ENCODE assay signal across 18 mouse cellular contexts in genomic region chr16:89922458-89922857, GRCm38 (mm10).
DNase-seq lines count a peak whose midpoint lies in the region; ATAC-seq and TF ChIP-seq lines count a peak whose summit lies in the region.
"Had no signal": no experiment of that assay in that cellular context is flagged by ENCODE, and none has a peak within 500 bp of the region (broad histone marks: within the 10 kb centered on the region; RNA-seq: fewer than 3 reads in every experiment).

No protein-coding gene starts in this region.

- no peak for DNase-seq in kidney, postnatal 0 days (ENCODE audit: low spot score)
- DNase-seq in midbrain, postnatal 0 days (ENCODE audit: low spot score), result no peak
- DNase-seq in R1 (ENCODE audit: low read depth, low spot score), result peak; percentile 81
- DNase-seq in spleen, adult 18-20 months, result no peak
- DNase-seq: adrenal gland, postnatal 10 days; gastrocnemius, postnatal 25 days; kidney, adult 11 months; kidney, postnatal 4 days; liver, embryonic 13.5 days; retina, postnatal 1 day; thymus, postnatal 14 days had no signal

- H3K27ac ChIP-seq in kidney, postnatal 0 days, result no peak overlapping the region
- H3K27ac ChIP-seq in kidney, embryonic 14.5 days (ENCODE audit: low read depth, low read length), result no peak overlapping the region
- H3K27ac ChIP-seq in midbrain, postnatal 0 days (ENCODE audit: low read depth, low read length), result no peak overlapping the region
- no peak overlapping the region for H3K27ac ChIP-seq in midbrain, embryonic 13.5 days
- H3K27ac ChIP-seq: liver, embryonic 13.5 days; macrophage; midbrain, embryonic 15.5 days; neural tube, embryonic 12.5 days had no signal

- H3K9ac ChIP-seq in kidney, postnatal 0 days (ENCODE audit: low read depth, low read length), result no peak overlapping the region
- no peak overlapping the region for H3K9ac ChIP-seq in kidney, embryonic 14.5 days (ENCODE audit: low read depth, low read length)
- no peak overlapping the region for H3K9ac ChIP-seq in midbrain, postnatal 0 days (replicated peaks; ENCODE audit: low read length, poor library complexity, severe bottlenecking)
- H3K9ac ChIP-seq in midbrain, embryonic 13.5 days (replicated peaks), result no peak overlapping the region
- H3K9ac ChIP-seq: liver, embryonic 13.5 days; midbrain, embryonic 15.5 days; neural tube, embryonic 12.5 days had no signal

- no peaks in the 10 kb centered on the region for H3K27me3 ChIP-seq in kidney, postnatal 0 days (ENCODE audit: insufficient read depth, low read length)
- no peaks in the 10 kb centered on the region for H3K27me3 ChIP-seq in kidney, embryonic 14.5 days (ENCODE audit: control insufficient read depth, insufficient read depth, low read length)
- no peaks in the 10 kb centered on the region for H3K27me3 ChIP-seq in midbrain, postnatal 0 days (ENCODE audit: insufficient read depth, low read length)
- H3K27me3 ChIP-seq in midbrain, embryonic 13.5 days, result no peaks in the 10 kb centered on the region
- H3K27me3 ChIP-seq: liver, embryonic 13.5 days; midbrain, embryonic 15.5 days; neural tube, embryonic 12.5 days had no signal

- 93% methylated on average over 8 of the region's 8 CpGs for WGBS in kidney, postnatal 0 days
- WGBS in kidney, embryonic 14.5 days, result 90% methylated on average over 8 of the region's 8 CpGs
- 89% methylated on average over 8 of the region's 8 CpGs for WGBS in midbrain, postnatal 0 days
- 91% methylated on average over 8 of the region's 8 CpGs for WGBS in midbrain, embryonic 13.5 days

- no peak for ATAC-seq in kidney, postnatal 0 days (replicated peaks; ENCODE audit: low FRiP score, low read depth)
- ATAC-seq in kidney, embryonic 14.5 days (ENCODE audit: low FRiP score, low TSS enrichment), result no peak
- ATAC-seq in midbrain, postnatal 0 days (ENCODE audit: low FRiP score), result no peak
- ATAC-seq in midbrain, embryonic 13.5 days, result no peak
- 0 out of 2 replicates have a peak, but pooled peaks have one; percentile 8 for ATAC-seq in granulocyte monocyte progenitor cell, adult 5-6 weeks (replicated peaks; ENCODE audit: poor library complexity, severe bottlenecking)
- ATAC-seq: CD4-positive, CD25-positive, alpha-beta regulatory T cell, adult 4 months; midbrain, embryonic 15.5 days had no signal

- H3K9me3 ChIP-seq in kidney, postnatal 0 days (replicated peaks; ENCODE audit: low read length), result no peaks in the 10 kb centered on the region
- H3K9me3 ChIP-seq in kidney, embryonic 14.5 days (ENCODE audit: control insufficient read depth, low read length), result no peaks in the 10 kb centered on the region
- H3K9me3 ChIP-seq in midbrain, postnatal 0 days (ENCODE audit: low read length), result no peaks in the 10 kb centered on the region
- no peaks in the 10 kb centered on the region for H3K9me3 ChIP-seq in midbrain, embryonic 13.5 days
- H3K9me3 ChIP-seq: liver, embryonic 13.5 days; midbrain, embryonic 15.5 days; neural tube, embryonic 12.5 days had no signal

- H3K4me3 ChIP-seq in kidney, postnatal 0 days (replicated peaks; ENCODE audit: low read depth, low read length), result no peak overlapping the region
- no peak overlapping the region for H3K4me3 ChIP-seq in kidney, embryonic 14.5 days (ENCODE audit: low read length)
- H3K4me3 ChIP-seq in midbrain, postnatal 0 days (ENCODE audit: low read depth, low read length), result no peak overlapping the region
- no peak overlapping the region for H3K4me3 ChIP-seq in midbrain, embryonic 13.5 days (replicated peaks)
- H3K4me3 ChIP-seq: liver, embryonic 13.5 days; midbrain, embryonic 15.5 days; neural tube, embryonic 12.5 days had no signal

- H3K4me1 ChIP-seq in kidney, postnatal 0 days (replicated peaks; ENCODE audit: insufficient read depth, low read length), result no peaks in the 10 kb centered on the region
- H3K4me1 ChIP-seq in kidney, embryonic 14.5 days (ENCODE audit: control insufficient read depth, insufficient read depth, low read length), result peaks cover 6% of the 10 kb centered on the region; the same call in 1 of the 2 replicates
- no peaks in the 10 kb centered on the region for H3K4me1 ChIP-seq in midbrain, postnatal 0 days (ENCODE audit: insufficient read depth, low read length)
- H3K4me1 ChIP-seq in midbrain, embryonic 13.5 days (replicated peaks), result peaks cover 26% of the 10 kb centered on the region

- no peaks in the 10 kb centered on the region for H3K36me3 ChIP-seq in kidney, postnatal 0 days (ENCODE audit: insufficient read depth, low read length)
- no peaks in the 10 kb centered on the region for H3K36me3 ChIP-seq in kidney, embryonic 14.5 days (ENCODE audit: control insufficient read depth, insufficient read depth, low read length)
- no peaks in the 10 kb centered on the region for H3K36me3 ChIP-seq in midbrain, postnatal 0 days (ENCODE audit: insufficient read depth, low read length)
- no peaks in the 10 kb centered on the region for H3K36me3 ChIP-seq in midbrain, embryonic 13.5 days
- H3K36me3 ChIP-seq: liver, embryonic 13.5 days; midbrain, embryonic 15.5 days; neural tube, embryonic 12.5 days had no signal

- TF ChIP-seq CTCF in kidney, postnatal 0 days (IDR thresholded peaks at IDR 0.05; ENCODE audit: low read depth), result peak; percentile 10; the same call in 1 of the 2 replicates
- peak; percentile 44; the same call in 1 of the 2 replicates for TF ChIP-seq CTCF in midbrain, postnatal 0 days (IDR thresholded peaks at IDR 0.05)

- no peak overlapping the region for H3K4me2 ChIP-seq in kidney, postnatal 0 days (ENCODE audit: low read length)
- H3K4me2 ChIP-seq in kidney, embryonic 14.5 days (replicated peaks; ENCODE audit: low read depth, low read length), result no peak overlapping the region
- H3K4me2 ChIP-seq in midbrain, postnatal 0 days (ENCODE audit: low read depth, low read length, poor library complexity, severe bottlenecking), result no peak overlapping the region
- no peak overlapping the region for H3K4me2 ChIP-seq in midbrain, embryonic 13.5 days (replicated peaks)
- H3K4me2 ChIP-seq: liver, embryonic 13.5 days; midbrain, embryonic 15.5 days; neural tube, embryonic 12.5 days had no signal
